Comparison of ENCODE assay signal across 15 mouse cellular contexts in the genomic region with DNA sequence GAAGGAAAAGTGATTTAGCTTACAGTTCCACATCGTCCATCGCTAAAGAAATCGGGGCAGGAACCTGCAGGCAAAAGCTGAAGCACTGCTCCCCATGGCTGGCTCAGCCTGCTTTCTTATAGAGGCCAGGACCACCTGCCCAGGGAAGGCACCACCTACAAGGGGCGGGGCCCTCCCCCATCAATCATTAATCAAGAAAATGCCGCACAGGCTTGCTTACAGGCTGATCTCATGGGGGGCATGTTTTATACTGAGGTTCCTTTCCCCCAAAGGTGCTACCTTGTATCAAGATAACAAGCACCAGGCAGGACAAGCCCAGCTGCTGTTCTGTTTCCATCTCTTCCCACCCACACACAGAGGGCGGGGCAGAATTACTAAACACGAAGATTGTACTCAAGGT. TPM values are rescaled to one million over a fixed set of nuclear protein-coding genes. Genes with fewer than 3 reads are reported as not detected.
DNase-seq lines count a peak whose midpoint lies in the region.
"Had no signal": no experiment of that assay in that cellular context is flagged by ENCODE, and none has a peak within 500 bp of the region (broad histone marks: within the 10 kb centered on the region; RNA-seq: fewer than 3 reads in every experiment).

No protein-coding gene starts in this region.

- DNase-seq in heart, adult 11 months: peak; percentile 74
- no peak for DNase-seq in heart, adult 18-20 months
- DNase-seq in kidney, postnatal 4 days: peak; percentile 39 to 54
- no peak for DNase-seq in kidney, postnatal 36 days
- peak; percentile 77 for DNase-seq in testis, postnatal 14 days (ENCODE audit: low spot score)
- no peak for DNase-seq in testis, postnatal 10 days (ENCODE audit: low spot score)
- DNase-seq in frontal cortex, postnatal 36 days (ENCODE audit: low spot score in 2 of 2): no peak
- DNase-seq: adrenal gland, postnatal 10 days; adrenal gland, postnatal 36 days; cerebellum, adult 18-20 months; cerebellum, adult 9-10 months; cerebellum, postnatal 14 days; gastrocnemius, postnatal 25 days; heart, postnatal 10 days; heart, postnatal 4 days had no signal

RNA-seq across cellular contexts. Expression of gene Pitpnb, which starts 31.9 kb away (rescaled TPM):
- 10 to 100 TPM; 41.2 to 42.1 TPM for total RNA-seq in heart, adult 18-20 months (2021)

Comparison
In these comparisons a context has a peak if more than half of its experiments do, and no peak if none do; other contexts are left out.
1. DNase-seq: peak in heart, adult 11 months (single experiment), kidney, postnatal 4 days (2 of 2) and testis, postnatal 14 days (single experiment); none in heart, adult 18-20 months (0 of 2), kidney, postnatal 36 days (0 of 2), testis, postnatal 10 days (single experiment) and frontal cortex, postnatal 36 days (0 of 2).